8 mouse cellular contexts compared by ENCODE assay signal in genomic region chr6:129543709-129544606, GRCm38 (mm10). TPM values are rescaled to one million over a fixed set of nuclear protein-coding genes. Genes with fewer than 3 reads are reported as not detected.
DNase-seq lines count a peak whose midpoint lies in the region; ATAC-seq and TF ChIP-seq lines count a peak whose summit lies in the region.

No protein-coding gene starts in this region.

- DNase-seq in 416B (ENCODE audit: low read depth) (peak; percentile 65), R1 (ENCODE audit: low read depth, low spot score) (peak; percentile 59)
- peak; percentile 57 to 72 for DNase-seq in cerebellum, postnatal 4 days (ENCODE audit: low spot score in 2 of 2)
- DNase-seq in gastrocnemius, adult 2 months, result peak; percentile 66
- DNase-seq in left cerebral cortex, postnatal 4 days, result peak; percentile 69
- DNase-seq in spleen, postnatal 36 days (ENCODE audit: low spot score in 2 of 2), result peak; percentile 13 to 20

- H3K4me1 ChIP-seq in intestine, postnatal 0 days (replicated peaks; ENCODE audit: control insufficient read depth, insufficient read depth, low read length), result no peaks in the 10 kb centered on the region
- H3K4me1 ChIP-seq in midbrain, embryonic 12.5 days, result no peaks in the 10 kb centered on the region; the same call in 1 of the 2 replicates

- H3K27ac ChIP-seq in gastrocnemius, adult 2 months, result peak overlapping the region; percentile 25; the same call in 1 of the 2 replicates
- H3K27ac ChIP-seq in intestine, postnatal 0 days (ENCODE audit: low read depth, low read length), result no peak overlapping the region
- no peak overlapping the region for H3K27ac ChIP-seq in midbrain, embryonic 12.5 days (replicated peaks)

- peak; percentile 47; the same call in 1 of the 2 replicates for ATAC-seq in intestine, postnatal 0 days
- ATAC-seq in midbrain, embryonic 12.5 days (ENCODE audit: low FRiP score, low read depth), result peak; percentile 85

- H3K4me3 ChIP-seq in gastrocnemius, adult 2 months, result no peak overlapping the region
- no peak overlapping the region for H3K4me3 ChIP-seq in intestine, postnatal 0 days (ENCODE audit: low read depth, low read length)
- H3K4me3 ChIP-seq in midbrain, embryonic 12.5 days, result no peak overlapping the region

- intact Hi-C loops in gastrocnemius, adult 2 months (cut with DNase I), result no loop called here
- intact Hi-C loops in left cerebral cortex, postnatal 4 days (cut with DNase I), result no loop called here

- no peak overlapping the region for H3K9ac ChIP-seq in intestine, postnatal 0 days (ENCODE audit: low read depth, low read length)
- H3K9ac ChIP-seq in midbrain, embryonic 12.5 days (replicated peaks), result no peak overlapping the region

- WGBS in intestine, postnatal 0 days, result 55% methylated on average over 6 of the region's 6 CpGs
- WGBS in midbrain, embryonic 12.5 days, result 68% methylated on average over 6 of the region's 6 CpGs

- H3K4me2 ChIP-seq in intestine, postnatal 0 days (replicated peaks; ENCODE audit: low read depth), result no peak overlapping the region
- H3K4me2 ChIP-seq in midbrain, embryonic 12.5 days (replicated peaks), result no peak overlapping the region

- H3K27me3 ChIP-seq in intestine, postnatal 0 days (replicated peaks; ENCODE audit: control insufficient read depth, insufficient read depth, low read length), result no peaks in the 10 kb centered on the region
- no peaks in the 10 kb centered on the region for H3K27me3 ChIP-seq in midbrain, embryonic 12.5 days

- H3K9me3 ChIP-seq in intestine, postnatal 0 days (ENCODE audit: control insufficient read depth), result no peaks in the 10 kb centered on the region
- H3K9me3 ChIP-seq in midbrain, embryonic 12.5 days, result no peaks in the 10 kb centered on the region

- H3K36me3 ChIP-seq in intestine, postnatal 0 days (ENCODE audit: control insufficient read depth, insufficient read depth), result peaks cover 39% of the 10 kb centered on the region
- H3K36me3 ChIP-seq in midbrain, embryonic 12.5 days, result peaks cover 32% of the 10 kb centered on the region

- peak; percentile 93; the same call in 1 of the 2 replicates for TF ChIP-seq CTCF in gastrocnemius, adult 2 months (IDR thresholded peaks at IDR 0.05)
- TF ChIP-seq CTCF in intestine, postnatal 0 days (IDR thresholded peaks at IDR 0.05; ENCODE audit: low read depth), result peak; percentile 95

RNA-seq across cellular contexts. Expression of gene Gabarapl1, which starts 11.0 kb away (rescaled TPM):
- 10 to 100 TPM; 64.0 to 81.6 TPM for total RNA-seq in gastrocnemius, adult 2 months (2021)
- polyA plus RNA-seq in intestine, postnatal 0 days (2015; fragmentation: Nextera tagmentation; extraction: Ambion mirVana), result 30.7 and 31.8 TPM in 2 replicates
- 100 to 1,000 TPM; 206 to 217 TPM for total RNA-seq in left cerebral cortex, postnatal 4 days (2021)
- polyA plus RNA-seq in midbrain, embryonic 12.5 days (2016; fragmentation: Nextera tagmentation; extraction: Ambion mirVana), result 94.3 and 96.6 TPM in 2 replicates

RNA-seq across cellular contexts. Expression of gene Tmem52b, which starts 31.6 kb away (rescaled TPM):
- total RNA-seq in gastrocnemius, adult 2 months (2021), result not detected
- 0.08 and 0.18 TPM in 2 replicates for polyA plus RNA-seq in intestine, postnatal 0 days (2015; fragmentation: Nextera tagmentation; extraction: Ambion mirVana)
- not detected for total RNA-seq in left cerebral cortex, postnatal 4 days (2021)
- not detected in 2 replicates for polyA plus RNA-seq in midbrain, embryonic 12.5 days (2016; fragmentation: Nextera tagmentation; extraction: Ambion mirVana)

RNA-seq across cellular contexts. Expression of gene Klre1, which starts 33.7 kb away (rescaled TPM):
- not detected for total RNA-seq in gastrocnemius, adult 2 months (2021)
- not detected in 2 replicates for polyA plus RNA-seq in intestine, postnatal 0 days (2015; fragmentation: Nextera tagmentation; extraction: Ambion mirVana)
- total RNA-seq in left cerebral cortex, postnatal 4 days (2021), result not detected
- not detected in 2 replicates for polyA plus RNA-seq in midbrain, embryonic 12.5 days (2016; fragmentation: Nextera tagmentation; extraction: Ambion mirVana)

RNA-seq across cellular contexts. Expression of gene Olr1, which starts 37.0 kb away (rescaled TPM):
- total RNA-seq in gastrocnemius, adult 2 months (2021), result not detected
- 0.07 and 0.13 TPM in 2 replicates for polyA plus RNA-seq in intestine, postnatal 0 days (2015; fragmentation: Nextera tagmentation; extraction: Ambion mirVana)
- not detected for total RNA-seq in left cerebral cortex, postnatal 4 days (2021)
- polyA plus RNA-seq in midbrain, embryonic 12.5 days (2016; fragmentation: Nextera tagmentation; extraction: Ambion mirVana), result 0.06 and 0.07 TPM in 2 replicates

RNA-seq across cellular contexts. Expression of gene Klrd1, which starts 47.6 kb away (rescaled TPM):
- total RNA-seq in gastrocnemius, adult 2 months (2021), result not detected
- 0.99 and 1.4 TPM in 2 replicates for polyA plus RNA-seq in intestine, postnatal 0 days (2015; fragmentation: Nextera tagmentation; extraction: Ambion mirVana)
- not detected for total RNA-seq in left cerebral cortex, postnatal 4 days (2021)
- polyA plus RNA-seq in midbrain, embryonic 12.5 days (2016; fragmentation: Nextera tagmentation; extraction: Ambion mirVana), result 0.47 TPM in 1 of 2 replicates, not detected in the other

Comparison
In these comparisons a context has a peak if more than half of its experiments do, and no peak if none do; other contexts are left out.
1. DNase-seq: peak in every context shown above with its lines; median percentile 69 in left cerebral cortex, postnatal 4 days; 66 in gastrocnemius, adult 2 months; 65 in 416B; 64 in cerebellum, postnatal 4 days; 59 in R1; 16 in spleen, postnatal 36 days.